Mouse (Mus musculus) embryonic facial prominence, embryonic 13.5 days (tissue): ENCODE results near the gene Dguok. TPM values are rescaled to one million over a fixed set of nuclear protein-coding genes. Genes with fewer than 3 reads are reported as not detected.

Experiments used
- ATAC-seq: fragments of 200-750 bp; cut with Nextera tagmentation; 2 replicates; pipeline ENCODE4 v1.8.0; 2017; ENCODE audit warnings: low read depth; ENCODE audit not compliant: insufficient number of reproducible peaks, insufficient read depth, low FRiP score, low TSS enrichment
- H3K27ac ChIP-seq: fragments of 300-500 bp; sonication (generic); 2 replicates; pipeline ENCODE4 v1.5.1; 2015; ENCODE audit warnings: moderate library complexity, mild to moderate bottlenecking, inconsistent platforms
- H3K27me3 ChIP-seq: fragments of 300-500 bp; sonication (generic); 2 replicates; pipeline ENCODE4 v1.6.1; 2015; ENCODE audit warnings: mild to moderate bottlenecking, inconsistent platforms
- H3K36me3 ChIP-seq: fragments of 300-500 bp; sonication (generic); 2 replicates; pipeline ENCODE4 v1.6.1; 2015; ENCODE audit warnings: mild to moderate bottlenecking, inconsistent platforms
- H3K4me1 ChIP-seq: fragments of 300-500 bp; sonication (generic); 2 replicates; pipeline ENCODE4 v1.6.1; 2015; ENCODE audit warnings: inconsistent platforms
- H3K4me2 ChIP-seq: fragments of 300-500 bp; sonication (generic); 2 replicates; pipeline ENCODE4 v1.6.1; 2015; ENCODE audit warnings: moderate library complexity, mild to moderate bottlenecking, inconsistent platforms
- H3K4me3 ChIP-seq: fragments of 300-500 bp; sonication (generic); 2 replicates; pipeline ENCODE4 v1.5.1; 2015; ENCODE audit warnings: mild to moderate bottlenecking, inconsistent platforms
- H3K9ac ChIP-seq: fragments of 300-500 bp; sonication (generic); 2 replicates; pipeline ENCODE4 v1.6.1; 2015; ENCODE audit warnings: mild to moderate bottlenecking, inconsistent platforms
- H3K9me3 ChIP-seq: fragments of 300-500 bp; sonication (generic); 2 replicates; pipeline ENCODE4 v1.6.1; 2016; ENCODE audit warnings: inconsistent platforms
- WGBS: fragments of 180-500 bp; shearing (Covaris S2); methylation state at CpG from one replicate; pipeline ENCODE4 v1.1.7; 2015; ENCODE audit warnings: mixed read lengths; 5-methylcytosine and 5-hydroxymethylcytosine counted together
- polyA plus RNA-seq: library from polyadenylated mRNA; unstranded; fragments of >200 nt; fragmentation: Nextera tagmentation; extraction: Ambion mirVana; gene quantifications from 2 replicates; pipeline ENCODE4 v1.2.1, GENCODE M21; 2015

Gene Dguok
- polyA plus RNA-seq, 1 experiment from 2014 or later: 89.5 TPM

- ATAC-seq: no peak
- Histone ChIP-seq H3K9me3 (no peaks in the 10 kb centered on the region), H3K4me2 (peak overlapping the region; percentile 40; the same call in 1 of the 2 replicates), H3K4me3 (no peak overlapping the region), H3K36me3 (peaks cover 44% of the 10 kb centered on the region), H3K4me1 (peaks cover 89% of the 10 kb centered on the region), H3K27me3 (no peaks in the 10 kb centered on the region), H3K9ac (no peak overlapping the region), H3K27ac (0 out of 2 replicates have a peak overlapping the region, but pooled peaks have one; percentile 44)
- 60% methylated on average over 9 of the region's 9 CpGs for WGBS
Observed at GRCm38 (mm10) chr6:83450451-83451303, 56.1 kb downstream of the Dguok start.

GRCm38 (mm10) chr6:83449440-83449839, 57.3 kb downstream of the Dguok start:
- WGBS: 74% methylated on average over 3 of the region's 3 CpGs
- no peak overlapping the region for H3K27ac ChIP-seq
- H3K27me3 ChIP-seq: no peaks in the 10 kb centered on the region
- no peak overlapping the region for H3K4me3 ChIP-seq
- no peak overlapping the region for H3K9ac ChIP-seq
- ATAC-seq: no peak
- peaks cover 90% of the 10 kb centered on the region for H3K4me1 ChIP-seq
- peaks cover 53% of the 10 kb centered on the region for H3K36me3 ChIP-seq
- H3K4me2 ChIP-seq: no peak overlapping the region
- H3K9me3 ChIP-seq: no peaks in the 10 kb centered on the region

GRCm38 (mm10) chr6:83448911-83449310, 57.9 kb downstream of the Dguok start:
- Histone ChIP-seq H3K9ac (no peak overlapping the region), H3K4me2 (no peak overlapping the region), H3K4me3 (0 out of 2 replicates have a peak overlapping the region, but pooled peaks have one; percentile 1), H3K27me3 (no peaks in the 10 kb centered on the region), H3K27ac (no peak overlapping the region), H3K4me1 (peaks cover 90% of the 10 kb centered on the region), H3K36me3 (peaks cover 53% of the 10 kb centered on the region), H3K9me3 (no peaks in the 10 kb centered on the region)
- 81% methylated on average over 4 of the region's 4 CpGs for WGBS
- no peak for ATAC-seq

- no peaks in the 10 kb centered on the region for H3K9me3 ChIP-seq
- no peak overlapping the region for H3K9ac ChIP-seq
- no peak overlapping the region for H3K4me2 ChIP-seq
- no peaks in the 10 kb centered on the region for H3K27me3 ChIP-seq
- WGBS: 69% methylated on average over 7 of the region's 7 CpGs
- H3K4me3 ChIP-seq: no peak overlapping the region
- no peak overlapping the region for H3K27ac ChIP-seq
- peaks cover 92% of the 10 kb centered on the region for H3K4me1 ChIP-seq
- peaks cover 53% of the 10 kb centered on the region for H3K36me3 ChIP-seq
- ATAC-seq: no peak
Observed at GRCm38 (mm10) chr6:83447031-83447430, 59.7 kb downstream of the Dguok start.

GRCm38 (mm10) chr6:83445796-83446195, 61.0 kb downstream of the Dguok start:
- 69% methylated on average over 2 of the region's 2 CpGs for WGBS
- peaks cover 85% of the 10 kb centered on the region for H3K4me1 ChIP-seq

GRCm38 (mm10) chr6:83443441-83444340, 63.1 kb downstream of the Dguok start:
- no peaks in the 10 kb centered on the region for H3K9me3 ChIP-seq
- peak overlapping the region; percentile 82 for H3K9ac ChIP-seq
- 0 out of 2 replicates have a peak overlapping the region, but pooled peaks have one; percentile 5 for H3K4me3 ChIP-seq
- ATAC-seq: peak; percentile 11; the same call in 1 of the 2 replicates
- WGBS: 14% methylated on average over 13 of the region's 13 CpGs
- no peaks in the 10 kb centered on the region for H3K27me3 ChIP-seq
- peak overlapping the region; percentile 95 for H3K27ac ChIP-seq
- peaks cover 85% of the 10 kb centered on the region for H3K4me1 ChIP-seq
- peaks cover 33% of the 10 kb centered on the region for H3K36me3 ChIP-seq
- peak overlapping the region; percentile 78 for H3K4me2 ChIP-seq

More at GRCm38 (mm10) chr6:83445796-83446195, 61.0 kb downstream of the Dguok start:
- no peak overlapping the region for H3K9ac ChIP-seq
- H3K4me3 ChIP-seq: no peak overlapping the region
- H3K36me3 ChIP-seq: peaks cover 49% of the 10 kb centered on the region
- no peak overlapping the region for H3K27ac ChIP-seq
- H3K9me3 ChIP-seq: no peaks in the 10 kb centered on the region
- H3K27me3 ChIP-seq: no peaks in the 10 kb centered on the region
- H3K4me2 ChIP-seq: no peak overlapping the region
- no peak for ATAC-seq

GRCm38 (mm10) chr6:83442639-83443038, 64.1 kb downstream of the Dguok start:
- Histone ChIP-seq H3K4me3 (peak overlapping the region; percentile 76), H3K9ac (peak overlapping the region; percentile 82; the same call in 1 of the 2 replicates), H3K4me2 (peak overlapping the region; percentile 78), H3K9me3 (no peaks in the 10 kb centered on the region), H3K36me3 (peaks cover 32% of the 10 kb centered on the region), H3K27me3 (no peaks in the 10 kb centered on the region), H3K27ac (peak overlapping the region; percentile 95), H3K4me1 (peaks cover 94% of the 10 kb centered on the region)
- no peak for ATAC-seq
- WGBS: 54% methylated on average over 3 of the region's 3 CpGs

GRCm38 (mm10) chr6:83441259-83442061, 65.3 kb downstream of the Dguok start:
- H3K9me3 ChIP-seq: no peaks in the 10 kb centered on the region
- H3K4me2 ChIP-seq: peak overlapping the region; percentile 78
- peaks cover 31% of the 10 kb centered on the region for H3K36me3 ChIP-seq
- under 1% methylated on average over 41 of the region's 48 CpGs for WGBS
- peak overlapping the region; percentile 76 for H3K4me3 ChIP-seq
- H3K27ac ChIP-seq: peak overlapping the region; percentile 95
- peak overlapping the region; percentile 82 for H3K9ac ChIP-seq
- peaks cover 92% of the 10 kb centered on the region for H3K4me1 ChIP-seq
- peak; percentile 90 for ATAC-seq
- H3K27me3 ChIP-seq: no peaks in the 10 kb centered on the region

- Histone ChIP-seq H3K27me3 (no peaks in the 10 kb centered on the region), H3K27ac (peak overlapping the region; percentile 95), H3K9me3 (no peaks in the 10 kb centered on the region), H3K4me2 (peak overlapping the region; percentile 78), H3K9ac (peak overlapping the region; percentile 82), H3K4me3 (peak overlapping the region; percentile 76), H3K36me3 (peaks cover 27% of the 10 kb centered on the region), H3K4me1 (peaks cover 87% of the 10 kb centered on the region)
- WGBS: 3% methylated on average over 26 of the region's 26 CpGs
- peak; percentile 29; the same call in 1 of the 2 replicates for ATAC-seq
Observed at GRCm38 (mm10) chr6:83440510-83441258, 66.1 kb downstream of the Dguok start.

GRCm38 (mm10) chr6:83440197-83440509, 66.6 kb downstream of the Dguok start:
- peaks cover 27% of the 10 kb centered on the region for H3K36me3 ChIP-seq
- H3K4me1 ChIP-seq: peaks cover 87% of the 10 kb centered on the region
- H3K4me2 ChIP-seq: peak overlapping the region; percentile 78
- peak overlapping the region; percentile 95 for H3K27ac ChIP-seq
- no peaks in the 10 kb centered on the region for H3K27me3 ChIP-seq
- no peaks in the 10 kb centered on the region for H3K9me3 ChIP-seq
- 20% methylated on average over 3 of the region's 3 CpGs for WGBS
- peak overlapping the region; percentile 82 for H3K9ac ChIP-seq
- no peak for ATAC-seq
- peak overlapping the region; percentile 76 for H3K4me3 ChIP-seq
